Mouse (Mus musculus): ENCODE results near the gene Rnf167. TPM values are rescaled to one million over a fixed set of nuclear protein-coding genes. Genes with fewer than 3 reads are reported as not detected.

Rnf167 gene
- polyA plus RNA-seq, 1 experiment from 2014 or later: 95.8 TPM

- no peak overlapping the region for H3K4me3 ChIP-seq (replicated peaks)
- no peak overlapping the region for H3K4me2 ChIP-seq
- H3K9me3 ChIP-seq: no peaks in the 10 kb centered on the region
- no peak for ATAC-seq (ENCODE audit: insufficient number of reproducible peaks, insufficient read depth, low FRiP score, low TSS enrichment, low read depth)
- H3K4me1 ChIP-seq (replicated peaks): peaks cover 7% of the 10 kb centered on the region; the same call in 1 of the 2 replicates
- peaks cover 64% of the 10 kb centered on the region for H3K36me3 ChIP-seq
- 67% methylated on average over 12 of the region's 12 CpGs for WGBS
- no peak overlapping the region for H3K27ac ChIP-seq
- no peak overlapping the region for H3K9ac ChIP-seq (replicated peaks)
- H3K27me3 ChIP-seq: no peaks in the 10 kb centered on the region
Measured at GRCm38 (mm10) chr11:70681170-70681569, 34.1 kb downstream of the Rnf167 start.

- no peaks in the 10 kb centered on the region for H3K27me3 ChIP-seq
- no peaks in the 10 kb centered on the region for H3K9me3 ChIP-seq
- peaks cover 15% of the 10 kb centered on the region for H3K4me1 ChIP-seq (replicated peaks)
- peak overlapping the region; percentile 51; the same call in 1 of the 2 replicates for H3K27ac ChIP-seq
- H3K4me3 ChIP-seq (replicated peaks): no peak overlapping the region
- WGBS: 24% methylated on average over 11 of the region's 11 CpGs
- H3K9ac ChIP-seq (replicated peaks): no peak overlapping the region
- peak; percentile 19; the same call in 1 of the 2 replicates for ATAC-seq (ENCODE audit: insufficient number of reproducible peaks, insufficient read depth, low FRiP score, low TSS enrichment, low read depth)
- no peak overlapping the region for H3K4me2 ChIP-seq
- peaks cover 60% of the 10 kb centered on the region for H3K36me3 ChIP-seq
Measured at GRCm38 (mm10) chr11:70681897-70682581, 35.0 kb downstream of the Rnf167 start.

GRCm38 (mm10) chr11:70683640-70684039, 36.6 kb downstream of the Rnf167 start:
- no peak overlapping the region for H3K27ac ChIP-seq
- peaks cover 24% of the 10 kb centered on the region for H3K4me1 ChIP-seq (replicated peaks)
- H3K36me3 ChIP-seq: peaks cover 54% of the 10 kb centered on the region
- H3K9ac ChIP-seq (replicated peaks): no peak overlapping the region
- WGBS: 82% methylated on average over 5 of the region's 5 CpGs
- no peak overlapping the region for H3K4me3 ChIP-seq (replicated peaks)
- no peaks in the 10 kb centered on the region for H3K9me3 ChIP-seq
- ATAC-seq (ENCODE audit: insufficient number of reproducible peaks, insufficient read depth, low FRiP score, low TSS enrichment, low read depth): no peak
- H3K4me2 ChIP-seq: no peak overlapping the region
- no peaks in the 10 kb centered on the region for H3K27me3 ChIP-seq

GRCm38 (mm10) chr11:70686901-70687566, 40.0 kb downstream of the Rnf167 start:
- Histone ChIP-seq H3K36me3 (peaks cover 33% of the 10 kb centered on the region), H3K9ac (replicated peaks) (peak overlapping the region; percentile 78), H3K9me3 (no peaks in the 10 kb centered on the region), H3K4me3 (replicated peaks) (peak overlapping the region; percentile 87), H3K4me1 (replicated peaks) (peaks cover 25% of the 10 kb centered on the region), H3K4me2 (peak overlapping the region; percentile 88), H3K27ac (peak overlapping the region; percentile 84), H3K27me3 (no peaks in the 10 kb centered on the region)
- 5% methylated on average over 16 of the region's 16 CpGs for WGBS
- ATAC-seq (ENCODE audit: insufficient number of reproducible peaks, insufficient read depth, low FRiP score, low TSS enrichment, low read depth): peak; percentile 56; the same call in 1 of the 2 replicates

GRCm38 (mm10) chr11:70687601-70688199, 40.7 kb downstream of the Rnf167 start, which contains the start of gene Camta2:
Camta2 (minus strand) TSS chr11:70688105.
- H3K27me3 ChIP-seq: no peaks in the 10 kb centered on the region
- H3K4me1 ChIP-seq (replicated peaks): peaks cover 19% of the 10 kb centered on the region
- WGBS: under 1% methylated on average over 55 of the region's 55 CpGs
- H3K4me2 ChIP-seq: peak within 1 kb of the TSS; percentile 88
- H3K9me3 ChIP-seq: no peaks in the 10 kb centered on the region
- peak within 1 kb of the TSS; percentile 84 for H3K27ac ChIP-seq
- H3K4me3 ChIP-seq (replicated peaks): peak within 1 kb of the TSS; percentile 87
- peaks cover 28% of the 10 kb centered on the region for H3K36me3 ChIP-seq
- peak within 1 kb of the TSS; percentile 78 for H3K9ac ChIP-seq (replicated peaks)
- ATAC-seq (ENCODE audit: insufficient number of reproducible peaks, insufficient read depth, low FRiP score, low TSS enrichment, low read depth): peak; percentile 77

- Histone ChIP-seq H3K4me3 (replicated peaks) (peak overlapping the region; percentile 87), H3K4me1 (replicated peaks) (peaks cover 19% of the 10 kb centered on the region), H3K9me3 (no peaks in the 10 kb centered on the region), H3K9ac (replicated peaks) (peak overlapping the region; percentile 78), H3K27ac (peak overlapping the region; percentile 84), H3K36me3 (peaks cover 22% of the 10 kb centered on the region), H3K27me3 (no peaks in the 10 kb centered on the region), H3K4me2 (peak overlapping the region; percentile 88)
- ATAC-seq (ENCODE audit: insufficient number of reproducible peaks, insufficient read depth, low FRiP score, low TSS enrichment, low read depth): no peak
- WGBS: 11% methylated on average over 8 of the region's 8 CpGs
Measured at GRCm38 (mm10) chr11:70688372-70688771, 41.3 kb downstream of the Rnf167 start.

GRCm38 (mm10) chr11:70689578-70689977, 42.5 kb downstream of the Rnf167 start:
- peaks cover 19% of the 10 kb centered on the region for H3K4me1 ChIP-seq (replicated peaks)
- no peak overlapping the region for H3K4me2 ChIP-seq
- no peaks in the 10 kb centered on the region for H3K9me3 ChIP-seq
- no peak overlapping the region for H3K4me3 ChIP-seq (replicated peaks)
- 63% methylated on average over 4 of the region's 4 CpGs for WGBS
- no peak overlapping the region for H3K27ac ChIP-seq
- H3K27me3 ChIP-seq: no peaks in the 10 kb centered on the region
- H3K36me3 ChIP-seq: peaks cover 9% of the 10 kb centered on the region
- no peak for ATAC-seq (ENCODE audit: insufficient number of reproducible peaks, insufficient read depth, low FRiP score, low TSS enrichment, low read depth)
- no peak overlapping the region for H3K9ac ChIP-seq (replicated peaks)

GRCm38 (mm10) chr11:70693504-70693903, 46.5 kb downstream of the Rnf167 start:
- Histone ChIP-seq H3K27ac (no peak overlapping the region), H3K4me1 (replicated peaks) (peaks cover 4% of the 10 kb centered on the region), H3K4me2 (no peak overlapping the region), H3K27me3 (no peaks in the 10 kb centered on the region), H3K36me3 (no peaks in the 10 kb centered on the region), H3K9me3 (no peaks in the 10 kb centered on the region), H3K4me3 (replicated peaks) (no peak overlapping the region), H3K9ac (replicated peaks) (no peak overlapping the region)
- no peak for ATAC-seq (ENCODE audit: insufficient number of reproducible peaks, insufficient read depth, low FRiP score, low TSS enrichment, low read depth)
- 77% methylated on average over 3 of the region's 3 CpGs for WGBS

GRCm38 (mm10) chr11:70697376-70697775, 50.3 kb downstream of the Rnf167 start:
- 68% methylated on average over 3 of the region's 3 CpGs for WGBS
- Histone ChIP-seq H3K27ac (no peak overlapping the region), H3K27me3 (no peaks in the 10 kb centered on the region), H3K4me1 (replicated peaks) (peaks cover 18% of the 10 kb centered on the region), H3K9me3 (no peaks in the 10 kb centered on the region), H3K36me3 (no peaks in the 10 kb centered on the region), H3K9ac (replicated peaks) (no peak overlapping the region), H3K4me2 (no peak overlapping the region), H3K4me3 (replicated peaks) (no peak overlapping the region)
- no peak for ATAC-seq (ENCODE audit: insufficient number of reproducible peaks, insufficient read depth, low FRiP score, low TSS enrichment, low read depth)

GRCm38 (mm10) chr11:70699051-70699450, 52.0 kb downstream of the Rnf167 start:
- no peak overlapping the region for H3K27ac ChIP-seq
- peaks cover 24% of the 10 kb centered on the region for H3K4me1 ChIP-seq (replicated peaks)
- no peak overlapping the region for H3K4me2 ChIP-seq
- 81% methylated on average over 2 of the region's 2 CpGs for WGBS
- no peak overlapping the region for H3K9ac ChIP-seq (replicated peaks)
- no peaks in the 10 kb centered on the region for H3K27me3 ChIP-seq
- no peaks in the 10 kb centered on the region for H3K9me3 ChIP-seq
- peaks cover 17% of the 10 kb centered on the region for H3K36me3 ChIP-seq
- no peak for ATAC-seq (ENCODE audit: insufficient number of reproducible peaks, insufficient read depth, low FRiP score, low TSS enrichment, low read depth)
- no peak overlapping the region for H3K4me3 ChIP-seq (replicated peaks)

All from limb, embryonic 12.5 days (tissue).